10 mouse cellular contexts compared by ENCODE assay signal in genomic region chr5:137835966-137836520, GRCm38 (mm10). TPM values are rescaled to one million over a fixed set of nuclear protein-coding genes. Genes with fewer than 3 reads are reported as not detected.
DNase-seq lines count a peak whose midpoint lies in the region; ATAC-seq and TF ChIP-seq lines count a peak whose summit lies in the region.
"Not testable (repeated sequence)": the region's sequence is repeated elsewhere in the genome, so short reads cannot be mapped to it uniquely, and the experiment has no call there.
"Had no signal": no experiment of that assay in that cellular context is flagged by ENCODE, and none has a peak within 500 bp of the region (broad histone marks: within the 10 kb centered on the region; RNA-seq: fewer than 3 reads in every experiment).

Gene Pilra, minus strand, starts transcription at chr5:137836281.

- not testable (repeated sequence) for H3K27me3 ChIP-seq in MEL (ENCODE audit: control insufficient read depth in 1 of 2, insufficient read depth in 2 of 2, low read length in 2 of 2); heart, adult 2 months (ENCODE audit: control insufficient read depth, insufficient read depth, low read length); liver, adult 2 months (ENCODE audit: control insufficient read depth, insufficient read depth, low read length); lung, postnatal 0 days (replicated peaks; ENCODE audit: insufficient read depth, low read length); small intestine, adult 2 months (ENCODE audit: control insufficient read depth, insufficient read depth, low read length)

- not testable (repeated sequence) for TF ChIP-seq POLR2A in MEL (IDR thresholded peaks at IDR 0.05; ENCODE audit: control insufficient read depth in 1 of 2, insufficient read depth in 1 of 2, low read depth in 1 of 2, low read length in 2 of 2, poor library complexity in 1 of 2); heart, adult 2 months (IDR thresholded peaks at IDR 0.05; ENCODE audit: insufficient read depth, low read depth, low read length); liver, adult 2 months (IDR thresholded peaks at IDR 0.05; ENCODE audit: extremely low read depth, insufficient read depth, low read length); small intestine, adult 2 months (IDR thresholded peaks at IDR 0.05; ENCODE audit: low read depth, low read length)

- H3K9ac ChIP-seq in MEL (ENCODE audit: control insufficient read depth, low read depth, low read length, poor library complexity, severe bottlenecking); heart, adult 2 months (ENCODE audit: low read depth, low read length); lung, postnatal 0 days (replicated peaks; ENCODE audit: low read depth): not testable (repeated sequence)
- 0 out of 2 replicates have a peak within 1 kb of the TSS, but pooled peaks have one; percentile 5 for H3K9ac ChIP-seq in liver, adult 2 months (ENCODE audit: low read depth, low read length)

- not testable (repeated sequence) for H3K4me3 ChIP-seq in MEL (ENCODE audit: control insufficient read depth in 1 of 2, insufficient read depth in 1 of 2, low read depth in 2 of 2, low read length in 2 of 2); heart, adult 2 months; liver, adult 2 months (ENCODE audit: insufficient read depth, low read depth, low read length); lung, postnatal 0 days (ENCODE audit: low read depth, low read length)
- peak within 1 kb of the TSS; percentile 42 for H3K4me3 ChIP-seq in small intestine, adult 2 months (ENCODE audit: low read depth, low read length)

- not testable (repeated sequence) for TF ChIP-seq CTCF in MEL (IDR thresholded peaks at IDR 0.05 in 2 of 3, conservative IDR thresholded peaks at IDR 0.05 in 1 of 3; ENCODE audit: control insufficient read depth in 1 of 3, insufficient read depth in 1 of 3, low read depth in 2 of 3, low read length in 3 of 3, poor library complexity in 1 of 3, severe bottlenecking in 1 of 3); heart, adult 2 months (IDR thresholded peaks at IDR 0.05); liver, adult 2 months (IDR thresholded peaks at IDR 0.05; ENCODE audit: low read depth, low read length); lung, postnatal 0 days (IDR thresholded peaks at IDR 0.05); small intestine, adult 2 months (IDR thresholded peaks at IDR 0.05; ENCODE audit: extremely low read depth, insufficient read length, insufficient replicate concordance, low read depth, low read length)

- peak within 1 kb of the TSS; percentile 5; the same call in 1 of the 2 replicates for H3K27ac ChIP-seq in MEL (ENCODE audit: control insufficient read depth, low read depth, low read length)
- H3K27ac ChIP-seq in heart, adult 2 months; liver, adult 2 months (replicated peaks; ENCODE audit: insufficient read depth, low read depth, low read length); lung, postnatal 0 days (ENCODE audit: low read length); small intestine, adult 2 months (ENCODE audit: insufficient read depth, low read depth, low read length): not testable (repeated sequence)

- H3K4me2 ChIP-seq in lung, postnatal 0 days (replicated peaks; ENCODE audit: low read depth, low read length), result not testable (repeated sequence)

- WGBS in heart, adult 2 months, result 29% methylated on average over 2 of the region's 2 CpGs
- WGBS in liver, adult 2 months, result 60% methylated on average over 2 of the region's 2 CpGs
- WGBS in lung, postnatal 0 days, result 70% methylated on average over 1 of the region's 2 CpGs
- WGBS in small intestine, adult 2 months, result 56% methylated on average over 2 of the region's 2 CpGs

- H3K9me3 ChIP-seq in MEL (replicated peaks; ENCODE audit: insufficient read depth, low read length); lung, postnatal 0 days (ENCODE audit: low read length): not testable (repeated sequence)

- H3K36me3 ChIP-seq in MEL (ENCODE audit: control insufficient read depth in 1 of 2, insufficient read depth in 2 of 2, low read length in 2 of 2); heart, adult 2 months (ENCODE audit: control insufficient read depth, insufficient read depth, low read length); liver, adult 2 months (ENCODE audit: control insufficient read depth, insufficient read depth, low read length); lung, postnatal 0 days (ENCODE audit: insufficient read depth, low read length); small intestine, adult 2 months (ENCODE audit: control insufficient read depth, insufficient read depth, low read length): not testable (repeated sequence)

- H3K79me2 ChIP-seq in MEL (ENCODE audit: control insufficient read depth, insufficient read depth, low read length, poor library complexity); heart, adult 2 months (replicated peaks; ENCODE audit: control insufficient read depth, insufficient read depth, low read length); liver, adult 2 months (ENCODE audit: control insufficient read depth, insufficient read depth, low read length): not testable (repeated sequence)

- TF ChIP-seq RAD21 in MEL (IDR thresholded peaks at IDR 0.05; ENCODE audit: low read depth, low read length), result not testable (repeated sequence)

- TF ChIP-seq EP300 in MEL (IDR thresholded peaks at IDR 0.05; ENCODE audit: low read depth in 1 of 2, low read length in 2 of 2), result 0 out of 4 replicates have a peak, but pooled peaks of 1 of the 2 experiments have one; percentile 19
- TF ChIP-seq EP300 in heart, adult 2 months (IDR thresholded peaks at IDR 0.05; ENCODE audit: insufficient read depth, low read depth, low read length); lung, postnatal 0 days (IDR thresholded peaks at IDR 0.05): not testable (repeated sequence)

- H3K4me1 ChIP-seq in MEL (ENCODE audit: control insufficient read depth in 1 of 2, insufficient read depth in 2 of 2, low read length in 2 of 2), result peaks cover 0 to 12% of the 10 kb centered on the region in 2 experiments; a peak in 2 of 4 replicates
- not testable (repeated sequence) for H3K4me1 ChIP-seq in heart, adult 2 months (ENCODE audit: control insufficient read depth, insufficient read depth, low read length); liver, adult 2 months (ENCODE audit: control insufficient read depth, insufficient read depth, low read length); lung, postnatal 0 days (ENCODE audit: insufficient read depth, low read depth, low read length); small intestine, adult 2 months (ENCODE audit: control insufficient read depth, insufficient read depth, insufficient read length, low read length)

- intact Hi-C loops in heart, adult 2 months (cut with DNase I), result not testable (repeated sequence)

- not testable (repeated sequence) for ATAC-seq in erythroblast, adult 5-6 weeks (replicated peaks; ENCODE audit: low FRiP score, poor library complexity, severe bottlenecking); lung, postnatal 0 days
- peak; percentile 83 for ATAC-seq in megakaryocyte, adult 5-6 weeks (ENCODE audit: poor library complexity, severe bottlenecking)

- not testable (repeated sequence) for DNase-seq in MEL (ENCODE audit: low read depth, low spot score); liver, adult 2 months (ENCODE audit: extremely low read depth, low read depth, low spot score); lung, postnatal 0 days (ENCODE audit: low spot score); urinary bladder, adult 2 months (ENCODE audit: low spot score)
- DNase-seq in heart, adult 2 months, result peak; percentile 22 to 26

RNA-seq across cellular contexts. Expression of gene Pilra, which starts in this region (rescaled TPM):
- total RNA-seq in MEL (2012; rRNA removed), result 0.36 and 1.5 TPM in 2 replicates
- polyA plus RNA-seq in MEL (2012; ENCODE audit: insufficient read depth in 1 of 2, insufficient read length in 2 of 2, low read depth in 1 of 2, low replicate concordance in 2 of 2, missing spikeins in 1 of 2), result under 1 TPM in 1 of 2 experiments, not detected in 1; 0.89 TPM
- 18.0 and 45.2 TPM in 2 replicates for total RNA-seq in erythroblast, adult 5-6 weeks (2015; ENCODE audit: low replicate concordance)
- total RNA-seq in erythroblast, adult 5-6 weeks (2017; ENCODE audit: low replicate concordance), result 13.0 and 21.6 TPM in 2 replicates
- 1 to 10 TPM in 1 of 2 experiments, under 1 TPM in 1; 0.97 to 3.1 TPM for total RNA-seq in heart, adult 2 months (2021)
- polyA plus RNA-seq in heart, adult 2 months (2012; rRNA removed), result 2.6 and 5.3 TPM in 2 replicates
- 3.2 TPM in 2 replicates for total RNA-seq in liver, adult 2 months (2014; rRNA removed)
- 2.3 and 2.4 TPM in 2 replicates for polyA plus RNA-seq in liver, adult 2 months (2012; rRNA removed)
- 12.5 and 12.6 TPM in 2 replicates for polyA plus RNA-seq in lung, postnatal 0 days (2015; fragmentation: Nextera tagmentation; extraction: Ambion mirVana)
- 65.2 and 103 TPM in 2 replicates for total RNA-seq in megakaryocyte, adult 5-6 weeks (2015)
- 95.8 and 100 TPM in 2 replicates for total RNA-seq in megakaryocyte, adult 5-6 weeks (2017)
- 4.3 and 5.0 TPM in 2 replicates for polyA plus RNA-seq in small intestine, adult 2 months (2012; rRNA removed)
- 26.0 and 31.2 TPM in 2 replicates for polyA plus RNA-seq in urinary bladder, adult 2 months (2012; rRNA removed)
- polyA plus RNA-seq: erythroblast, embryonic 14.5 days; forebrain, embryonic 16.5 days had no signal
